Mouse (Mus musculus) liver, embryonic 16.5 days (tissue): ENCODE data around the gene Kcnn3. TPM values are rescaled to one million over a fixed set of nuclear protein-coding genes. Genes with fewer than 3 reads are reported as not detected.

Source experiments
- ATAC-seq: fragments of 200-750 bp; cut with Nextera tagmentation; 2 replicates; pipeline ENCODE4 v1.8.0; 2017; ENCODE audit warnings: low read depth, mild to moderate bottlenecking, moderate number of reproducible peaks, moderate library complexity
- H3K27ac ChIP-seq: fragments of 300-500 bp; sonication (generic); 2 replicates; pipeline ENCODE4 v1.5.1; 2014; ENCODE audit warnings: mild to moderate bottlenecking, low read length
- H3K27me3 ChIP-seq: fragments of 300-500 bp; sonication (generic); 2 replicates; pipeline ENCODE4 v1.6.1; 2014; ENCODE audit warnings: low read depth, low read length, mixed read lengths; ENCODE audit not compliant: control insufficient read depth, insufficient read depth
- H3K36me3 ChIP-seq: fragments of 300-500 bp; sonication (generic); 2 replicates; pipeline ENCODE4 v1.6.1; 2014; ENCODE audit warnings: mild to moderate bottlenecking; ENCODE audit not compliant: control insufficient read depth, insufficient read depth
- H3K4me1 ChIP-seq: fragments of 300-500 bp; sonication (generic); 2 replicates; pipeline ENCODE4 v1.6.1; 2014; ENCODE audit warnings: low read depth, low read length, mixed read lengths; ENCODE audit not compliant: control insufficient read depth
- H3K4me2 ChIP-seq: fragments of 300-500 bp; sonication (generic); 2 replicates; pipeline ENCODE4 v1.6.1; 2014; ENCODE audit warnings: low read depth, low read length, mixed read lengths
- H3K4me3 ChIP-seq: fragments of 300-500 bp; sonication (generic); 2 replicates; pipeline ENCODE4 v1.5.1; 2014; ENCODE audit warnings: low read depth, mild to moderate bottlenecking, low read length
- H3K9ac ChIP-seq: fragments of 300-500 bp; sonication (generic); 2 replicates; pipeline ENCODE4 v1.6.1; 2014; ENCODE audit warnings: low read depth, low read length
- H3K9me3 ChIP-seq: fragments of 300-500 bp; sonication (generic); replicated peaks from 2 replicates; pipeline ENCODE4 v1.6.1; 2016; ENCODE audit warnings: low read length; ENCODE audit not compliant: control insufficient read depth
- WGBS: fragments of 180-500 bp; shearing (Covaris S2); extraction: QIAGEN DNeasy Blood & Tissue Kit; methylation state at CpG from one replicate; pipeline ENCODE4 v1.1.7; 2014; ENCODE audit not compliant: insufficient replicate concordance; 5-methylcytosine and 5-hydroxymethylcytosine counted together
- polyA plus RNA-seq: library from polyadenylated mRNA; unstranded; fragments of >200 nt; fragmentation: Nextera tagmentation; extraction: Ambion mirVana; gene quantifications from 2 replicates; pipeline ENCODE4 v1.2.1, GENCODE M21; 2015

The Kcnn3 gene
- polyA plus RNA-seq, 1 experiment from 2014 or later, result 0.05 TPM

DNA sequence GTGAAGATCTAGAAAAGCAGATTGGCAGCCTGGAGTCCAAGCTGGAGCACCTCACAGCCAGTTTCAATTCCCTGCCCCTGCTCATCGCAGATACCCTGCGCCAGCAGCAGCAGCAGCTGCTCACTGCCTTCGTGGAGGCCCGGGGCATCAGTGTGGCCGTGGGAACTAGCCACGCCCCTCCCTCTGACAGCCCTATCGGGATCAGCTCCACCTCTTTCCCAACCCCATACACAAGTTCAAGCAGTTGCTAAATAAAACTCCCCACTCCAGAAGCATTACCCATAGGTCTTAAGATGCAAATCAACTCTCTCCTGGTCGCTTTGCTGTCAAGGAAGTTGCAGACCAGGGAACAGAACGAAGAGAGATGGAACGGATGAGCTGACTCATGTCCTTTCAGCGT lies 147.2 kb downstream of the Kcnn3 start:
- no peak overlapping the region for H3K9ac ChIP-seq
- no peaks in the 10 kb centered on the region for H3K4me1 ChIP-seq
- no peaks in the 10 kb centered on the region for H3K36me3 ChIP-seq
- H3K9me3 ChIP-seq, result no peaks in the 10 kb centered on the region
- no peak overlapping the region for H3K27ac ChIP-seq
- H3K4me2 ChIP-seq, result no peak overlapping the region
- 26% methylated on average over 11 of the region's 11 CpGs for WGBS
- ATAC-seq, result no peak
- no peak overlapping the region for H3K4me3 ChIP-seq
- no peaks in the 10 kb centered on the region for H3K27me3 ChIP-seq

DNA sequence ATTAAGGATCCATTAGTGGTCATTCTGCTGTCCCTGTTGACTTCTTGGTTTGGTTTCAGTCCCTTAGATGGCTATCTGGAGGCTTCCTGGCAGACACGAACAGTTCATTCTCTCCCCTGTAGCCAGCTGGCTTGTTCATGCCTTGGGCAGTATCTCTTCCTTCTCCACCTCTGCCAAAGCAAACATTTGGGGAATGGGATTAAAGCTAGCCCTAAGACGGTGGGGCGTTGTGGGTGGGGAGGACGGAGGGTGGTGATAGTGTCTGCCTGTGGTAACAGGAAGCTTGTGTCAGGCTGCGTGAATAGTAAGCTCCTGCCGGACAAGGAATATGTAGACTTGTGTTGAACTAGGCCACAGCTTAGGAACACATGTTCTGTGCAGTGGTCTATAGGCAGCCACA lies 151.4 kb downstream of the Kcnn3 start:
- whole genome bisulfite sequencing, result 35% methylated on average over 6 of the region's 6 CpGs
- H3K4me1 ChIP-seq, result no peaks in the 10 kb centered on the region
- H3K36me3 ChIP-seq, result no peaks in the 10 kb centered on the region
- no peak overlapping the region for H3K9ac ChIP-seq
- H3K4me3 ChIP-seq, result no peak overlapping the region
- no peak overlapping the region for H3K27ac ChIP-seq
- no peaks in the 10 kb centered on the region for H3K9me3 ChIP-seq
- no peak overlapping the region for H3K4me2 ChIP-seq
- H3K27me3 ChIP-seq, result no peaks in the 10 kb centered on the region
- ATAC-seq, result no peak

DNA sequence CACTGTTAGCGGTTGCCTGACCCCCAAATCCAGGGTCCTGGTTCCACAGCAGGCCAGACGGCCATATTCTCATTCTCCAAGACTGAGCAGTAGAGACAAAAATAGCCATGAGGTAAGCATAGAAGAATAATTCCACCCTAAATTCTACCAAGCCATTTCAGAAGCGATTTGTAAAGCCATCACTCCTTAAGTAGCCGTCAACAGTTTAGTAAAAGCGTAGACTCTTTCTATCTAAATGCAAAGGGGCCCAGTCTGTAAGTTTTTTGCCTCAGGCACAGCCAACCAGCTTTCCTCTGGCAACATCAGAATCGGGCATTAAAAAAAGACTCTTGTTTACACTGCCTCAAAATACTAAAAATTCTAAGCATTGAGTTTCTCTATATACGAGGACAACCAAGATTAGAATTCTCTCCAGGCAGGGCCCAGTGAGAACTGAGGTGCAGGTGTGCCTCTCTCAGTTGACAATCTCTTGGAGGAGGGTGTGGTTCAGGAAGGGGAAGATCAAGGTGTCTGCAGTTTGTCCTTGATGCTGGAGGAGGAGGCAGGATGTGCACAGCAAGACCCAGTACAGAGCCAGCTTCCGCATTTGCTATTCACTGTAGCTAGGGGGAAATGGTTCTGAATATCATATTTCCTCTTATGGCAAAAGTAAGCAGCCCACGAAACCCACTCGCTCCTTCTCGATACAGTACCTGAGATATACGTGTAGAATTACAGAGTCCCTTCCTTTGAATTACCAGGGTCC lies 152.8 kb downstream of the Kcnn3 start:
- ATAC-seq, result no peak
- Histone ChIP-seq H3K36me3 (no peaks in the 10 kb centered on the region), H3K9me3 (no peaks in the 10 kb centered on the region), H3K4me1 (no peaks in the 10 kb centered on the region), H3K9ac (no peak overlapping the region), H3K27ac (no peak overlapping the region), H3K27me3 (no peaks in the 10 kb centered on the region), H3K4me3 (no peak overlapping the region), H3K4me2 (no peak overlapping the region)
- 41% methylated on average over 12 of the region's 12 CpGs for WGBS

DNA sequence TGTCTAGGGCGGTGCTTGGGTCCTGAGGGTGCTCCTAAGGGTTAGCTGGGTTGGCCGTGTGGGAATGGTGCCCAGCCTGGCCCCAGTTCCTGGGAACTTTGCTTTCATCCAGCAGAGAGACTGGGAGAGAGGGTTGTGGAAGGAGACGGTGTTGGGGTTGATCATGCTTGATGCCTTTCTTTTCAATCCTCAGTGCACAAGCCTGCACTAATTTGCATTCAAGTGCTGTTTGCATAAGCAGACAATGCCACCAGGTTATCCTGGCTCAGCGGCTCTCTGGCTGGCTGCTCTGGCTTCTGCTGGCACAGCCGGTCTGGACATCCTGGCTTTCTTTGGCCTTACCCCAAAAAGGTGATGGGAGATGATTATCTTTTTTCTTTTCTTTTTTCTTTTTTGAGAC lies 157.7 kb downstream of the Kcnn3 start:
- ATAC-seq, result no peak
- H3K4me2 ChIP-seq, result no peak overlapping the region
- no peaks in the 10 kb centered on the region for H3K4me1 ChIP-seq
- H3K36me3 ChIP-seq, result no peaks in the 10 kb centered on the region
- 56% methylated on average over 5 of the region's 5 CpGs for WGBS
- H3K27ac ChIP-seq, result no peak overlapping the region
- H3K4me3 ChIP-seq, result no peak overlapping the region
- H3K27me3 ChIP-seq, result no peaks in the 10 kb centered on the region; the same call in 1 of the 2 replicates
- no peak overlapping the region for H3K9ac ChIP-seq
- no peaks in the 10 kb centered on the region for H3K9me3 ChIP-seq

DNA sequence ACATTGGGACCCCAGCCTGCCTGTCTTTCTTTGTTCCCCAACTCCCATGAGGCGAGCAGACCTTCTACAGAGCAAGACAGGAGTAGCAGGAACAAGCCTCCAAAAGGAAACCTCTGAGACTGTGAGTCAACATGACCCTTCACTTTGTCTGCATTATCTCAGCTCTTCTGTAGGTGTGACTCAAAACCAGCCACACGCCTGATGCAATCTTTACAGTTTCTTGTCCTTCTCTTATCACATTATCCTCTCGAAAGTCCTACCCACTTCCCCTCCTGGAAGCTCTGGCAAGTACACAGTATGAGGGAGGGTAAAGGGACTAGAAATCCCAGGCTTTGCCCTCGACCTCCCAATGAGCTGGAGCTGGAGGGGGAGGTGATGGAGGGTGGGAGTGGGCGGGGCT lies 166.1 kb downstream of the Kcnn3 start:
- Histone ChIP-seq H3K27me3 (no peaks in the 10 kb centered on the region; the same call in none of the 2 replicates), H3K9me3 (no peaks in the 10 kb centered on the region), H3K36me3 (no peaks in the 10 kb centered on the region), H3K9ac (no peak overlapping the region), H3K4me1 (no peaks in the 10 kb centered on the region), H3K27ac (no peak overlapping the region), H3K4me2 (no peak overlapping the region), H3K4me3 (no peak overlapping the region)
- 22% methylated on average over 5 of the region's 5 CpGs for WGBS
- no peak for ATAC-seq

DNA sequence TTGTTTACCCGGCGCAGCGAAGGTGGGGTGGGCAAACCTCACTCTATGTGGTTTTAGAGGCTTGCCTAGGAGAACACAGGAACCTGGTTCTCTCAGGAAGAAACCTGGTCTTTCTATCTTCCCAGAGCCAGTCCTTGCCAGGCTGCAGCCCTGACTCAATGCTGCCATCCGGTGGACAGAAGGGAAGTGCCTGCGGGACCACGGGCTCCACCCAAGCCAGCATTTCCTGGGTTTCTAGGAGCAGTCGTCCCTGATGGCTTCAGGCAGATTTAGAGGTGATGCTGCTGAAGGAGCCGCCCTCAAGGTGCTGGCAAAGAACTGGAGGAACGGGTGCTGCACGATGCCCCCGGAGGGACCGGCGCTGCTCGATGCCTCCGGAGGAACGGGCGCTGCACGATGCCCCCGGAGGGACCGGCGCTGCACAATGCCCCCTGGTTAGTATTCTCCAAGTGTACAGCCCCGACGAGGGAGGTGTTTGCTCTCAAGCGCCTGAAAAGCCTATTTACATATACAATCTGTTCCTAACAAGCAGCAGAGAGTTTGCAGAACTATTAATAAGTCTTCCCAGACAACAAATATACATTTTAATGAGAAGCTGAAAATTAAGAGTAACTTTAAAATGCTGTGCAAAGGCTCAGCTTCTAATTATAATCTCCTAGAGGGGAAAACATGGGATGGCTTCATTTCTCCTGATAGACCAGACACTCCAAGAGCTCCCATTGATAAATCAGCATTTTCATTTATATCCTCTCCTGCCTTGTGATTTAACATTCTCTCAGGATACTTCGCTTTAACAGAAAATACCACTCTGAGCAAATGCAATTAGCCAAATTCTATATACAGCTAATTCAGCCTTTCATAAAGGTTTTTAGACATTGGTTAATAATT lies 169.0 kb downstream of the Kcnn3 start:
- no peak overlapping the region for H3K27ac ChIP-seq
- H3K4me3 ChIP-seq, result no peak overlapping the region
- no peaks in the 10 kb centered on the region for H3K4me1 ChIP-seq
- H3K4me2 ChIP-seq, result no peak overlapping the region; the same call in 1 of the 2 replicates
- H3K27me3 ChIP-seq, result no peaks in the 10 kb centered on the region; the same call in 1 of the 2 replicates
- H3K9me3 ChIP-seq, result no peaks in the 10 kb centered on the region
- ATAC-seq, result no peak
- no peak overlapping the region for H3K9ac ChIP-seq
- 4% methylated on average over 25 of the region's 25 CpGs for WGBS
- no peaks in the 10 kb centered on the region for H3K36me3 ChIP-seq

DNA sequence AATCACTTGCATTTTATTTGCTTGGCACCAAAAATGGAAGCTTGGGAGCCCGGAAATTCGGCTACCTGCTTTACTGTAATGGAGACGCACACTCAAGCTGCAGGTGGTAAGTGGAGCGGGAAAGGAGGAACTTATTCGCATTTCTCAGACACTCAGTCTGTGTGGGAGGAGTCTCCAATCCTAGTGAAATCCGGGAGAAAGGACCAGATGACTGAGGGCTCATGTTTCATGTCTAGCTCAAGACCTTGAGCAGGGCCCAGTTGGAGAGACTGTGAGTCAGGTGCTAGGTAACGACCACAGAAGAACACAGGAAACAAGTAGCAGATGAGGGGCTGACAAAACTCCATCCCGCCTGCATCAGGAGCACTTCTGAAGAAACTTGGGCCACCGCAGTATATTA lies 171.8 kb downstream of the Kcnn3 start:
- no peak overlapping the region for H3K4me3 ChIP-seq
- no peak overlapping the region for H3K27ac ChIP-seq
- ATAC-seq, result no peak
- no peaks in the 10 kb centered on the region for H3K4me1 ChIP-seq
- no peaks in the 10 kb centered on the region; the same call in 1 of the 2 replicates for H3K27me3 ChIP-seq
- 52% methylated on average over 9 of the region's 9 CpGs for WGBS
- H3K9me3 ChIP-seq, result no peaks in the 10 kb centered on the region
- no peak overlapping the region for H3K9ac ChIP-seq
- no peaks in the 10 kb centered on the region for H3K36me3 ChIP-seq
- H3K4me2 ChIP-seq, result no peak overlapping the region

DNA sequence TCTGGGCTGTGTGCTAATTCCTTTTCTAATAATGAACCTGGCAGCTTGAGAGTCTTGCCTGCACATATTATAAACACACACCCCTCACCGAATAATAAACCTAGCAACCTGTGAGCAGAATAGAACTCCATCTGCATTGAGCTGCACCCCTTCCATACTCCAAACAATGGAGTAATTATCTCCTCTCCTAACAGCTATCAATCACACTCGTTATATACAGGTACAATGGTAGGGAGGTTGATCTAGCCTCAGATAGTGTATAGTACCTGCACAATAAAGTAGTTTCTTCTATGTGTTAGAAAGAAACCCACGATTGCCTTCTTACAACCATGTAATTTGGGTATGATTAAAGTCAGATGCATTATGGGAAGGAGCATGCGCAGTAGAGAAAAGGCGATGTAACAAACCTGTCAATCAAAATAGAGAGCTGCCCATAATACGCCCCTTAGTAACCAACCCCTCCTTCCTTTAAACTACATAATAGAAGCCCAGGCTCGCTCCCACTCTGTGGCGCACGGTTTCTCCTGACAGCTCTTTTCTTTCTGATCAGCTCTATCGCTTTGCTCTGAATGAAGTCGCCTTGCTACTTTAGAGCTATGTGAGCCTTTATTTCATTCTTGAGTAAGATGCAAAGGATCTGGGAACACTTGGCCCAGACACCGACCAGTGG lies 176.3 kb downstream of the Kcnn3 start:
- no peak overlapping the region for H3K9ac ChIP-seq
- ATAC-seq, result no peak
- no peaks in the 10 kb centered on the region for H3K9me3 ChIP-seq
- H3K27ac ChIP-seq, result no peak overlapping the region
- H3K4me3 ChIP-seq, result no peak overlapping the region
- H3K36me3 ChIP-seq, result no peaks in the 10 kb centered on the region
- no peaks in the 10 kb centered on the region for H3K27me3 ChIP-seq
- H3K4me2 ChIP-seq, result no peak overlapping the region
- WGBS, result 64% methylated on average over 12 of the region's 12 CpGs
- H3K4me1 ChIP-seq, result no peaks in the 10 kb centered on the region
